Mouse (Mus musculus) hindbrain, embryonic 16.5 days (tissue): ENCODE results near the gene Rhoq. TPM values are rescaled to one million over a fixed set of nuclear protein-coding genes. Genes with fewer than 3 reads are reported as not detected.
A peak's percentile ranks its signal among the peaks of the same experiment; 100 is the strongest.

Experiments
- ATAC-seq: fragments of 200-750 bp; cut with Nextera tagmentation; 2 replicates; pipeline ENCODE4 v1.8.0; 2017; ENCODE audit warnings: moderate TSS enrichment, moderate library complexity
- H3K27ac ChIP-seq: fragments of 300-500 bp; sonication (generic); 2 replicates; pipeline ENCODE4 v1.5.1; 2014; ENCODE audit warnings: low read depth, mild to moderate bottlenecking, control low read depth, low read length, moderate library complexity
- H3K27me3 ChIP-seq: fragments of 300-500 bp; sonication (generic); replicated peaks from 2 replicates; pipeline ENCODE4 v1.6.1; 2014; ENCODE audit warnings: low read length; ENCODE audit not compliant: control insufficient read depth, insufficient read depth
- H3K36me3 ChIP-seq: fragments of 300-500 bp; sonication (generic); 2 replicates; pipeline ENCODE4 v1.6.1; 2014; ENCODE audit warnings: mild to moderate bottlenecking, low read length, moderate library complexity, mixed read lengths; ENCODE audit not compliant: control insufficient read depth, insufficient read depth
- H3K4me1 ChIP-seq: fragments of 300-500 bp; sonication (generic); 2 replicates; pipeline ENCODE4 v1.6.1; 2014; ENCODE audit warnings: low read depth, low read length; ENCODE audit not compliant: control insufficient read depth, insufficient read depth
- H3K4me2 ChIP-seq: fragments of 300-500 bp; sonication (generic); 2 replicates; pipeline ENCODE4 v1.6.1; 2014; ENCODE audit warnings: mild to moderate bottlenecking, low read length, control low read depth, moderate library complexity
- H3K4me3 ChIP-seq: fragments of 300-500 bp; sonication (generic); 2 replicates; pipeline ENCODE4 v1.5.1; 2014; ENCODE audit warnings: mild to moderate bottlenecking, low read length, control low read depth, moderate library complexity
- H3K9ac ChIP-seq: fragments of 300-500 bp; sonication (generic); 2 replicates; pipeline ENCODE4 v1.6.1; 2014; ENCODE audit warnings: low read depth, mild to moderate bottlenecking, control low read depth, low read length, moderate library complexity
- H3K9me3 ChIP-seq: fragments of 300-500 bp; sonication (generic); 2 replicates; pipeline ENCODE4 v1.6.1; 2014; ENCODE audit warnings: mild to moderate bottlenecking, low read length, moderate library complexity; ENCODE audit not compliant: control insufficient read depth
- WGBS: fragments of 180-500 bp; shearing (Covaris S2); extraction: QIAGEN DNeasy Blood & Tissue Kit; methylation state at CpG from one replicate; pipeline ENCODE4 v1.1.7; 2014; 5-methylcytosine and 5-hydroxymethylcytosine counted together
- polyA plus RNA-seq: library from polyadenylated mRNA; unstranded; fragments of >200 nt; fragmentation: Nextera tagmentation; extraction: Ambion mirVana; gene quantifications from 2 replicates; pipeline ENCODE4 v1.2.1, GENCODE M21; 2015

Rhoq gene
- polyA plus RNA-seq, 1 experiment from 2014 or later = 7.4 TPM

- no peaks in the 10 kb centered on the region for H3K36me3 ChIP-seq
- ATAC-seq = peak; percentile 85
- WGBS = 1% methylated on average over 15 of the region's 15 CpGs
These were observed 81.5 kb downstream of the Rhoq start for GRCm38 (mm10) chr17:87044364-87044763.

GRCm38 (mm10) chr17:87044796-87045195, 81.9 kb downstream of the Rhoq start:
- Histone ChIP-seq H3K4me1 (no peaks in the 10 kb centered on the region), H3K4me2 (no peak overlapping the region), H3K36me3 (no peaks in the 10 kb centered on the region), H3K27me3 (no peaks in the 10 kb centered on the region), H3K4me3 (no peak overlapping the region), H3K9ac (no peak overlapping the region), H3K27ac (no peak overlapping the region), H3K9me3 (no peaks in the 10 kb centered on the region)
- 82% methylated on average over 8 of the region's 8 CpGs for WGBS
- ATAC-seq = peak; percentile 3; the same call in 1 of the 2 replicates

More at GRCm38 (mm10) chr17:87044364-87044763, 81.5 kb downstream of the Rhoq start:
- Histone ChIP-seq H3K4me3 (no peak overlapping the region), H3K4me2 (no peak overlapping the region), H3K27me3 (no peaks in the 10 kb centered on the region), H3K9me3 (no peaks in the 10 kb centered on the region), H3K27ac (no peak overlapping the region), H3K4me1 (no peaks in the 10 kb centered on the region), H3K9ac (no peak overlapping the region)

Other genes starting within 250 kb of the Rhoq start
- 5.7 and 8.4 TPM in 2 replicates for gene Epas1, start 209.4 kb upstream of the Rhoq start, polyA plus RNA-seq
- not detected in 2 replicates for gene Tmem247, start 45.7 kb upstream of the Rhoq start, polyA plus RNA-seq
- 0.11 and 0.24 TPM in 2 replicates for gene Atp6v1e2, start 15.2 kb upstream of the Rhoq start, polyA plus RNA-seq
- 34.2 and 35.3 TPM in 2 replicates for gene Pigf, start 62.3 kb downstream of the Rhoq start, polyA plus RNA-seq
- gene Cript, start 62.5 kb downstream of the Rhoq start, polyA plus RNA-seq = 182 and 203 TPM in 2 replicates
- gene Socs5, start 144.6 kb downstream of the Rhoq start, polyA plus RNA-seq = 13.1 and 13.2 TPM in 2 replicates